Mouse (Mus musculus) adrenal gland, postnatal 4 days (tissue): ENCODE data around the gene Dock4. TPM values are rescaled to one million over a fixed set of nuclear protein-coding genes. Genes with fewer than 3 reads are reported as not detected.

Experiments used
- DNase-seq, 2 experiments: peaks; one replicate each; pipeline ENCODE4 v3.0.0; 2021 to 2022; ENCODE audit warnings: low spot score in 2 of 2, mixed read lengths in 2 of 2
- total RNA-seq, 2 experiments: library from RNA; stranded (reverse); gene quantifications; 2 replicates each; pipeline ENCODE4 v1.2.3; 2021

Dock4 gene
- total RNA-seq, 2 experiments from 2014 or later, result 26.5 to 29.6 TPM

DNA sequence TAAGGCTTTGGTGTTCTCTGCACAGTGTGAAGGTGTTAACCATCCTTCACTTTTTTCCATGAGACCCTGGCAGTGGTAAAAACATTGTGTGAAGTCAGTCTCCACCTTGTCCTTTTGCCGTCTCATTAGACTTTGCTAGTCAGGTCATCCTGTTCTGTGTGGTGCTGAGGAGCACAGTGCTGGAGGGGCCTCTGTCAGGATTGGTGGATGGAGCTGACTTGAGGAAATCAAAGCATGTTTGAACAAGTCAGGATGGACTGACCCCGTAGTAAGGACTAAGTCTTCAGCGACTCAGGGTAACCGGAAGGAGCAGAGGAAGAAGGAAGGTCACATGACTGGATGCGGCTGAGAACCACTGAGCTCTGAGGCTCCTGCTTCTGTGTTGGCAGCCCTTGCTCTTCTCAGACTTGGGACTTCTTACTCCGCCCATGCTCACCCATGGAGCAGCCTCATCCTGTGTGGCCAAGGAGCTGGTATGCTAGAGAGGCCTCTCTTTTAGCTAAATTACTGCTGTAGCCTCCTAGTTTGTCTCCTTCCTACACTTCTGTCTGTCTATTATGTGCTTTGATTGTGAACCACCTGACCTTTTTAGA lies 14.0 kb downstream of the Dock4 start:
- no peak for DNase-seq

GRCm38 (mm10) chr12:40462693-40463235 lies 17.0 kb downstream of the Dock4 start:
- no peak for DNase-seq

GRCm38 (mm10) chr12:40463828-40464227 lies 18.1 kb downstream of the Dock4 start:
- no peak for DNase-seq

- DNase-seq, result no peak
Measured at GRCm38 (mm10) chr12:40464282-40464681, 18.5 kb downstream of the Dock4 start.

DNA sequence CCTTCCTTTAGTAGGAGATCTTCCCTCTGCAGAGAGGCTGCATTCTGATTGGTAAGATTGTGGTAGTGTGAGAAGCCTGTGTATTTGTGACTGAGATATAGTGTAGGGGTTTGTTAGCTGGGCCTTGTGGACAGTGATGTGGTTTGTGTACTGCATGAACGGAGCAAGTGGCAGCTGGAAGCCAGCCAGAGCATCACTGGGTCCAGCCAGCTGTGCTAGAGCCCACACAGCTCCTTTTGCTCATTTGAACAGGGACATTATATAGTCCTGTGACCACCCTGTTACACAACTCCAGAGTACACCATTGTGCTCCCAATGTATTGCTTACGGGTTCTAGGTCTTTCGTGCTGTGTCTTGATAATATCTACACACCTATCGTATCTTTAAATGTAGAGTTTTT lies 22.5 kb downstream of the Dock4 start:
- DNase-seq, result no peak

GRCm38 (mm10) chr12:40469009-40469408 lies 23.3 kb downstream of the Dock4 start:
- DNase-seq, result no peak

- no peak for DNase-seq
Measured at GRCm38 (mm10) chr12:40471649-40472399, 26.1 kb downstream of the Dock4 start.

- DNase-seq, result no peak
Measured at GRCm38 (mm10) chr12:40473709-40474108, 28.0 kb downstream of the Dock4 start.

GRCm38 (mm10) chr12:40477621-40478452 lies 32.1 kb downstream of the Dock4 start:
- no peak for DNase-seq

DNA sequence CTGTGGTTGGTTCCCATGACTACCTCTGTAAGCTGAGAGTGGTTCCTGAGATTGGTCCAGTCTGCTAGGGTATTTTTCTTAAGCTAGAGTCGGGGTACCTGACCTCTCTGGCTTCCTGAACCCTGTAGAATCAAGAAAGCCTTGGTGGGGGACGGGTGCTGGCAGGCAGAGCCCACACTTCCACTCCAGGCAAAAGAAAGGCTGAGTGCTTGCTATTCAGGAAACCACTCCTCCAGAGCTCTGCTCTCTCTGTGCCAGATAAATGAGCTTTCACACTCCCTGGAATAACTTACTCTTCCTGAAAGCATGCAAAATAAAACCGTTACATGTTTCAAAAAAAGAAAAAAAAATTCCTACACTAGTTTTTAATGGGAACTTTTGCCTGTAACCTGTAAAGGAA lies 38.5 kb downstream of the Dock4 start:
- DNase-seq, result no peak

DNA sequence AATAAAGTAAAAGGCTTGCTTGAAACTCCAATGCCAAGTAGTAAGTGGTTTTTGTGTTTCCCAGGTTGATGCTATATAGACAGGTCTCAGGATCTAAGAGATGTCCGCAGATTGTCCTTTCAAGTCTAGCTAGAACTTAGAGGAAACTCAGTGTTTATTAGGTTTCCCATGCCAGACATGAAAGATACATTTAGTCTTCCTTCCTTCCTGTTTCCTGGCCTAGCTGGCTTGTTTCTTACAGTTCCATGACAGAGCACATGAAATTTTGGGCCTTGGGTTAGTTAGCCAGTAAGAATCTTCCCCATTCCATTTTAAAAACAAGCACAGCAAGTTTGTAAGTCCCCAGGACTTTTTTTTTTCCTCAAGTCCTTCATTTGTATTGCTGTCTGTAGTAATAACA lies 39.5 kb downstream of the Dock4 start:
- DNase-seq, result no peak

GRCm38 (mm10) chr12:40486047-40486837 lies 40.5 kb downstream of the Dock4 start:
- DNase-seq, result no peak

DNA sequence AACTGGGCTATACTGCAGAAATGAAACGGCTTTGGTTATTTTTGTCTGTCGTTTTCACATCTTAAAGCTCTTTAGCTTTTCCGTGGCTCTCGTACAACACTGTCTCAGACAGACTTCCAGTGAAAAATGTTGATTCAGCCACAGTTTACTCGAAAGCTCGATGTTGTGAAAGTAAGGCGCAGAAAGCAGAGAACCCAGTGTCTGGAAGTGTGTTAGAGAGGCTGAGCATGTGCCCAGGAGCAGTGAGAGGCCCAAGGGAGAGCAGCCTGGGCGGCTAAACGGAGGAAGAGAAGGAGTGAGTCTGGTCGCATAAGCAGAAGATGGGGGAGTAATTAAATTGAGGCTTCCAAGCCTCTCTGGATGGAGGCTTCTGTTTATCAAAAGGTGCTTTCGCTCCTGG lies 50.6 kb downstream of the Dock4 start:
- no peak for DNase-seq

DNA sequence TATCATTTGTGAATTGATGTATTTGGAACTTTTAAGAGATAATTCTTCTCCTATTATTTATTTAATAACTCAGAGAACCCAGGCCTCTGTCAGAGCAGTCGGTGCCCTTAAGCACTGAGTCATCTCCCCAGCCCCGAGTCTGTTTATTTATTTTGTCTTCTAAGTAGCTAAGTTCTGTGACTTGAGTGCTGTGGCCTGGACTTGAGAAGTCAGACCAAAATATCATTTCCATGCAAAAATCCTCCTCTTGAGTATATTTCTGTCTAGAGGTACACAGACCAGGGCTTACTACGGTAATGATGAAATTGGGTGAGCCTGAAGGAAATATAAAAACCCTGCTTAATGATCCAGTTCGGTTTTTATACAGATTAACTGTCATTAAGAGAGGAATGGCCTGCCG lies 52.1 kb downstream of the Dock4 start:
- DNase-seq, result no peak

- DNase-seq, result no peak
Measured at GRCm38 (mm10) chr12:40498250-40498671, 52.5 kb downstream of the Dock4 start.

DNA sequence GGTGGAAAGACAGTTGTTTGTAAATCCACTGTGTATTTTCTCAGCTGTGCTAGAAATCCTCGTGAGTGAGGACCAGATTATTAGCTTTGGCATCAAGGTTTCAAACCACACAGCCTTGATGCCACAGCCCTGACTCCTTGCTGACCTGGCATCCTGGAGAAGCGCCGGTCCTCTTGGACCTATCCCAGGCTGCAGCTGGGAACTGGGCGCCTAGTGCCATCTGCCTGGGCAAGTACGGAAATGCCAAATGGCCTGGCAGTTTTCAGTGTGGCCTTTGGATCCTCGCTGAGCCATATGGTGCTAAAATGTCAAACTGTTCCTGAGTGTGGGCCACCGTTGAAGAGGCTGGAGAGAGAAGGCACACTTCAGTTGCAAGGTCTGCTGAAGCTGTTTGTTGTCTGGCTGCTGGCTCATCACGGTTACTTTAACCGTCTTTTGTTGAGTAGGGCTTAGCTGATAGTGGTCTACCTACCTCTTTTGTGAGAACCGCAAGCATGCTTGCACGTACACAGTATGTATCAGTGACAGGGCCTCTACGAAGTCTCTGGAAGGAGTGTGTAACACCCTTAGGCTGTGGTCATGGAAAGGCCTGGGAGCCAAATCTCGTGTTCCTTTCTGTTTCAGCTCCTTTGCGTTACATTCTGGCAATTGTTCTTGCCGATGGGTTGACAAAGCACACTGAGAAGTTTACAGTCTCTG lies 53.3 kb downstream of the Dock4 start:
- no peak for DNase-seq

- no peak for DNase-seq
Measured at GRCm38 (mm10) chr12:40499627-40500329, 54.0 kb downstream of the Dock4 start.

- DNase-seq, result no peak
Measured at GRCm38 (mm10) chr12:40501141-40501540, 55.4 kb downstream of the Dock4 start.

GRCm38 (mm10) chr12:40503520-40503919 lies 57.8 kb downstream of the Dock4 start:
- no peak for DNase-seq

DNA sequence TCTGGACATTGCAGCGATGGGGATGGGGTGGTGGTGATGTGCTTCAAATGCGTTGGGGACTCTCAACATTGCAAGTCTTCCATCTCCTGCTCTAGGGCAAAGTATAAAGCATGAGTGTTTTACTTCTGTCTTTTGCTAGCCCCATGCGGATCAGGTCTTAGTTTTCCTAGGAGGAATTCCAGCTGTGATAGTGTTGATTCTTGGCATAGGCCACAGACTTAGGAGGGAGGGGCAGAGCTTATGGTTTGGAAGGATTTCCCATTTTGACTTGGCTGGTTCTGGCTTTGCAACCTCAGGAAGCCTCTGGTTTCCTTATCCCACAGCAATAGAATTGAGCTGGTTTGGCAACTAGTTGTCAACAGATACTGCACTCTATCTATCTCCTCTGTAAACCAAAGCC lies 58.9 kb downstream of the Dock4 start:
- DNase-seq, result no peak
